Mouse (Mus musculus) stomach, embryonic 16.5 days (tissue): ENCODE results near the gene Yipf6. TPM values are rescaled to one million over a fixed set of nuclear protein-coding genes. Genes with fewer than 3 reads are reported as not detected.

ENCODE experiments used
- polyA plus RNA-seq: library from polyadenylated mRNA; unstranded; fragments of >200 nt; fragmentation: Nextera tagmentation; extraction: Ambion mirVana; gene quantifications from 2 replicates; pipeline ENCODE4 v1.2.1, GENCODE M21; 2015

The Yipf6 gene
- polyA plus RNA-seq, 1 experiment from 2014 or later, result 29.7 TPM

Other genes with a start within 250 kb of the Yipf6 start
- gene Ophn1, start 45.3 kb upstream of the Yipf6 start, polyA plus RNA-seq, result 12.6 TPM in 2 replicates
- gene Stard8, start 66.9 kb downstream of the Yipf6 start, polyA plus RNA-seq, result 8.5 and 9.9 TPM in 2 replicates
- 15.6 and 18.9 TPM in 2 replicates for gene Efnb1, start 199.8 kb downstream of the Yipf6 start, polyA plus RNA-seq